Mouse (Mus musculus): ENCODE data around the gene Fat4. TPM values are rescaled to one million over a fixed set of nuclear protein-coding genes. Genes with fewer than 3 reads are reported as not detected.

Gene Fat4
- polyA plus RNA-seq, 1 experiment = 0.91 TPM

DNA sequence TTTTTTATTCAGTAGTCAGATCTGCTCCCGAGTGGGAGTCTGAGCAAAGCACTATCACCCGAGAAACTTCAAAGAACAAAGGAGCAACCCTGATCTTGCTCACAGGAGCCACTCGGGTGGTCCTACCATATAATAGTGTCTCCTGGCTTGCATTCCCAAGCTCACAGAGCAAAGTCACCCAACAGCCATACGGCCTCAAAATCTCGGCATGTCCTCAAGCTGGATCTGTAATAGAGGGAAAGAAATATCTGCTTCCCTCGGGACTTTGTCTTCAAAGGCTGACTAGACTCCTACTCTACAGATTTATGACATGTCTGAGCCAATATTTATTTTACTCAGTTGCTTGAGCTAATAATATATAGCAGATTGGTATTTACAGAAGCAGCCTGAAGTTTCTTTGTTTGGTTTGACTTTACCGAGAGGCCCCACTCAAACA is 36.5 kb downstream of the Fat4 start:
- Histone ChIP-seq H3K4me3 (ENCODE audit: insufficient read depth, low read depth, low read length) (no peak overlapping the region), H3K4me1 (ENCODE audit: control insufficient read depth, insufficient read depth, insufficient read length, low read length) (peaks cover 12% of the 10 kb centered on the region), H3K27ac (replicated peaks; ENCODE audit: low read depth, low read length) (no peak overlapping the region)

DNA sequence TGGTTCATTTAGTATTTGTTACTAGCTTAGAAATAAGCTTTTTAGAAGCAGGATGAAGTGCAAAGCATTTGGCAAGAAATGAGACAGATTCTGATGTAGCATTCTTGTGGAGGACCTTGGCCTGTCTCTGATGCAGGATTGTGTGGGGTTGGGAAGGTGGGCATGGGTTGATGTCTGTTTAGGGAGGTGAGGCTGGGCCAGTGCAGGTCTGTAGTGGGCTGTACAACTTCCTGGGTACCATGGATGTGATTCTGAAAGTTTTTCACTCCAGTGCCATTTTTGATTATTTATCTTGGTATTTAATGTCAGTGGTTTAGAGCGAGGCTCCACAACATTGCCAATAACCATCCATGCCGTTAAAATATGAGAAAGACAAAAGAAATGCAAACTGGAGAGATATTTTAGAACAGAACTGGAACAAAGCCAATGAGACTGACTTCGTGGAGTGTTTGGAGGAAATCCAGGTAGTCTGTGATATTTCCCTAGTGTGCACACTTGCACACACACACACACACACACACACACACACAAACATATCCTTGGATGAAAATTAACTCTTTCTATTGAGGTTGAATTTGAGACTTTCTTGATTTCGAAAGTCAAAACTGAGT is 41.4 kb downstream of the Fat4 start:
- Histone ChIP-seq H3K4me1 (ENCODE audit: control insufficient read depth, insufficient read depth, insufficient read length, low read length) (peaks cover 2% of the 10 kb centered on the region; the same call in 1 of the 2 replicates), H3K27ac (replicated peaks; ENCODE audit: low read depth, low read length) (peak overlapping the region; percentile 34; the same call in 1 of the 2 replicates)

DNA sequence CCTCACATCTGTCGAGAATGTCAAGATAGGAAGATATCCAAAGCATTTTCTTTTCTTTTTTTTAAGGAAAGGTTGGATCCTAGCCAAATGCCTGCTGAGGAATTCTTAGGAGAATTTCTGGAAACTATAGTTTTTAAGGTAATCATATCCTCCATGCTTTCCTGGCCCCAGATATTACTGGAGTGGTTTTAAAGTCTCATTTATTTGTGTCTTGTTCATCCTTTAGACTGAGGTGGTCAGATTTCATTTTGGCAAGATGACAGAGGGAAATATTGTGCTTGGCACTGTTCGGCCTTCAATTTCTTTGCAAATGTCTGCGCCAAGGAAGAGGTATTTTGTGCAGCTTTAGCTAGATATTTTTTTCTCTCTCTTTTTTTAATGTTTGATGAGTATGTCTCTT is 42.0 kb downstream of the Fat4 start:
- Histone ChIP-seq H3K27ac (replicated peaks; ENCODE audit: low read depth, low read length) (no peak overlapping the region), H3K4me1 (ENCODE audit: control insufficient read depth, insufficient read depth, insufficient read length, low read length) (peaks cover 2% of the 10 kb centered on the region; the same call in 1 of the 2 replicates), H3K4me3 (ENCODE audit: insufficient read depth, low read depth, low read length) (no peak overlapping the region)

More for the DNA sequence above, 41.4 kb downstream of the Fat4 start:
- no peak overlapping the region for H3K4me3 ChIP-seq (ENCODE audit: insufficient read depth, low read depth, low read length)

DNA sequence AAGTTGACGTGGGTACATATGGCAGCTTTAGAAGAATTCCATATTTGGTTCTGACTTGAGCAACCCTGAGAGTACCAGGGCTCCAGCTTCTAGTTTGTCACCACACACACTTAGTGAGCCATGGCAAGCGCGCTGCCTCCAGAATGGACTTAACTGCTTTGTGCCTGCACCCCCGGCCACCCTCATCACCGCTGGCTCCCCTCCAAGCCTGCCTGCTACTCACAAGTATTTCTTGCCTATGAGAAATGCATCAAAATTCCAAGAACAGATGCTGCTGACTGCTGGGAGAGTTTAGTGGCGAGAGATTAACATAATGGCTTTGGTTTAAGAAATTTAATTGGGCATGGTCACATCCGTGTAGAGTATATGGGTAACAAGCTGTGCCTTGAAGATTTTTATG is 48.0 kb downstream of the Fat4 start:
- no peak overlapping the region for H3K27ac ChIP-seq (replicated peaks; ENCODE audit: low read depth, low read length)
- no peak overlapping the region for H3K4me3 ChIP-seq (ENCODE audit: insufficient read depth, low read depth, low read length)
- H3K4me1 ChIP-seq (ENCODE audit: control insufficient read depth, insufficient read depth, insufficient read length, low read length) = peaks cover 16% of the 10 kb centered on the region

DNA sequence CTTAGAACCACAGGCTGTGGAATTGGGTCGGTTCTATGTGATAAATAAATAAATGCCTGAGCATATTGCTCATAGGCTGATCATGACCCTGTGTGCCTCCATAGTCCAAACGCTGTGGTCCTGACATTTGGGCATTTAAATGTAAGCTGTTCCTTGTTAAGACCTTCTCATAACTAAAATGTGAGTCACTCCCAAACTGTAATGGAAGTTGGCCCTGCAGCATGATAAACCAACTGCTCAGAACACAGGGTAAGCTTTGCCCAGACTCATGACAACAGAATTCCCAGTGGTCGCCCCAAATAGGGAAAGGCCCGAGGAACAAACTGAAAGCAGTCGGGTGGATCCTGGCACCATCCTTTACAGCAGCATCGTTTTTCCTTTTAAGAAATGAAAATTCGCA is 49.7 kb downstream of the Fat4 start:
- Histone ChIP-seq H3K27ac (replicated peaks; ENCODE audit: low read depth, low read length) (peak overlapping the region; percentile 66), H3K4me3 (ENCODE audit: insufficient read depth, low read depth, low read length) (peak overlapping the region; percentile 6; the same call in 1 of the 2 replicates)

DNA sequence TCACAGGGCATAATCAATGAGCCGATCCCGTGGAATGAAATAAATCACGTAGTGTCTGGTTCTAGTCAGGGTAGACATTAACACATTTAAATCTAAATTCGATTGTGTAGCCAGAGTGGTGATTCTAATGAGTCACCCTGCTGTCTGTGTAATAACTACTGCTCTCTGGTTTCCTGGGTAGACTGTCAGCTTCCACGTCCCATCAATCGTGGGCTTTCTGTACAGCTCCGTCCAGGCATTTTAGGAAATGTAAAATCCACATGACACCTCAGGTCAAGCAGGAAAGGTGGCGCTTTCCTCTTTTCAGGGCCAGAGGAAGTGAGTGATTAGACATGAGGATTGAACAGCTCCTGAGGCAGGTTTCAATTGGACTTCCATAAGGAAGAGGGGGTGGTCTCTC is 50.4 kb downstream of the Fat4 start:
- Histone ChIP-seq H3K4me1 (ENCODE audit: control insufficient read depth, insufficient read depth, insufficient read length, low read length) (peaks cover 17% of the 10 kb centered on the region), H3K4me3 (ENCODE audit: insufficient read depth, low read depth, low read length) (0 out of 2 replicates have a peak overlapping the region, but pooled peaks have one; percentile 6), H3K27ac (replicated peaks; ENCODE audit: low read depth, low read length) (peak overlapping the region; percentile 78)

More for the DNA sequence above, 49.7 kb downstream of the Fat4 start:
- peaks cover 17% of the 10 kb centered on the region for H3K4me1 ChIP-seq (ENCODE audit: control insufficient read depth, insufficient read depth, insufficient read length, low read length)

DNA sequence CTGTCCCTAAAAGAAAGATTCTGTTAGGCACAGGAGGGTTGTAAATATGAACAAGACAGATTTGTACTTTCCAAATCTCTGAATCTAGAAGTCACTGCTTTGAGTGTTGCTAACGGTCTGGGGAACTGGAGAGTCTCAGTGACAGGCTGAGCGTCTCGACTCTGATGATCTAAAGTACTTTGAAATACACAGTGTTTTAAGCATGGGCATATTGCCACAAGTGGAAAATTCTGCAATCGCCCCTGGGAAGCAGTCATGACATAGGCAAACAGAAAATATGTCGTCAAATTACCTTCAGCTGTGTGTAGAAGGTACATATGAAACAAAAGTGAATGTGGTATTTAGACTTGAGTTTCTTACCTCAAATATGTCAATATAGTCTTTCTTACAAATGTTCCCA is 51.4 kb downstream of the Fat4 start:
- 0 out of 2 replicates have a peak overlapping the region, but pooled peaks have one; percentile 23 for H3K27ac ChIP-seq (replicated peaks; ENCODE audit: low read depth, low read length)
- H3K4me3 ChIP-seq (ENCODE audit: insufficient read depth, low read depth, low read length) = no peak overlapping the region
- peaks cover 17% of the 10 kb centered on the region for H3K4me1 ChIP-seq (ENCODE audit: control insufficient read depth, insufficient read depth, insufficient read length, low read length)

DNA sequence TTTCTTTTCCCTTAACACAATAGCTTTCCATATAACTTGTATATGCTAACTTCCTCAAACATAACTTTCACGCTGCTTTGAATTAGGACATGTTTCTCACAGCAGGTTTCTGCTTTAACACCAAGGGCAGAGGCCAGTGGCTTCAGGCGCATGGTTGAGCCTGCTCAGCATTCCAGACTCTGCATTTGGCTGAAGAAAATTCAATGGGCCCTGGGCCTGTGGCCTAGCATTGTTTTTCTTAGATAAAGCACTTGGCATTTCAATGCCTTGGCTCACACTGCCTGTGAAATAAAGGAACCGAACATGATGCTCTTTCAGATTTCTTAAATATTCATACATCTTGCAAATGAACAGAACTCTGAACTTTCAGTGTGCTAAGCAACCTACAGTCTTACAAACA is 52.8 kb downstream of the Fat4 start:
- Histone ChIP-seq H3K27ac (replicated peaks; ENCODE audit: low read depth, low read length) (no peak overlapping the region), H3K4me1 (ENCODE audit: control insufficient read depth, insufficient read depth, insufficient read length, low read length) (peaks cover 17% of the 10 kb centered on the region), H3K4me3 (ENCODE audit: insufficient read depth, low read depth, low read length) (no peak overlapping the region)

DNA sequence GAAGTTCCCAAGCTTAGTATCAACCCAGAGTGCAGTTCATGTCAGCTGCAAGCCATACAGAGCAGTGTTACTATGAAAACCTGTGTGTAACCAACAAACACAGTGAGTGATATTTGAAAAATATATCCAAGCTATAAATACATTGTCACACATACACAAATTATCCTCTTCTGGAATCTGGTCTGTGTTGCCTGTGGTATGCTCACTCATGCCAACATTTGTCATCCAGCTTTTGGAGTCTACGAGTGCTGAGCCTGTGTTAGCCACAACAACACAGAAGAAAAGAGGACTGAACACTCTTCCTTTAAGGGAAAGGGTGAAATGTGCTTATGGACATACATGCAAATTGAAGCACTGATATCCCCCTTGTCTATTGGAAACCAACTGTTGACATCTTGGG is 53.6 kb downstream of the Fat4 start:
- peaks cover 17% of the 10 kb centered on the region for H3K4me1 ChIP-seq (ENCODE audit: control insufficient read depth, insufficient read depth, insufficient read length, low read length)
- no peak overlapping the region for H3K4me3 ChIP-seq (ENCODE audit: insufficient read depth, low read depth, low read length)

DNA sequence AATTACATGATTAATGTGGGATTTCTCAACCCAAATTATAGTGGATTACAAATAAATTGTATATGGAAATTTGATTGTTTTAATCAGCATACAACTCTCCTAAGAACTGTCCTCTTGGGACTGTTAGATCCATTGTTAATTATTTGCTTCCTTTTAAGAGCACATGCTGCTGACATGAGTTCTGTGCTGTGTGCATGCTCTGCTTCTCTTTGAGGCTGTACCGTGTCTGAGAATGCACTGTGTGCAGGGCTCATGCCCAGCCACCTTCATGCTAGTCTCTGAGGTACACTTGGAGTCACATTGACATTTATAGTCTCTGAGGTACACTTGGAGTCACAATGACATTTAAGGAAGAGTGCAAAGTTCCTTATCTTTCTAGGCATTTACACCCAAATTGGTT is 58.4 kb downstream of the Fat4 start:
- Histone ChIP-seq H3K4me3 (ENCODE audit: insufficient read depth, low read depth, low read length) (no peak overlapping the region), H3K4me1 (ENCODE audit: control insufficient read depth, insufficient read depth, insufficient read length, low read length) (no peaks in the 10 kb centered on the region), H3K27ac (replicated peaks; ENCODE audit: low read depth, low read length) (no peak overlapping the region)

More for the DNA sequence above, 53.6 kb downstream of the Fat4 start:
- no peak overlapping the region for H3K27ac ChIP-seq (replicated peaks; ENCODE audit: low read depth, low read length)

DNA sequence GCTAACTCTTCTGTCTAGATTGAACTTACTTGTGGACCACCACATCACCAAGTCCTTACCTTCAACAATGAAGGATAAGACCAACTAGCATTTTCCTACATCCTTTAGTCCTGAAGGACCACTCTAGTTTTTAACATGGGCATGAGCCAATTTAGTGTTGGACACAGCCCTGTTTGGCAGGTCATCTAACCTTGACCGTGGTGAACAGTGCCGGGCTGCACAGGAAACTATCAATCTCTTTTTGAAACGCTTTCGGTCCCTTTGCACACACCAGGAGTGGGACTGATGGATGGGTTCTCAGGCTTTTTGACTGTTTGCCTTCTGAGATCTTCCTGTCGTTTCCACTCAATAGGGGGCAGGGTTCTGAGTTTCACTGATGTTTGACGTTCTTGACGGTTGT is 61.0 kb downstream of the Fat4 start:
- no peak overlapping the region for H3K27ac ChIP-seq (replicated peaks; ENCODE audit: low read depth, low read length)
- H3K4me1 ChIP-seq (ENCODE audit: control insufficient read depth, insufficient read depth, insufficient read length, low read length) = peaks cover 3% of the 10 kb centered on the region; the same call in 1 of the 2 replicates
- no peak overlapping the region for H3K4me3 ChIP-seq (ENCODE audit: insufficient read depth, low read depth, low read length)

DNA sequence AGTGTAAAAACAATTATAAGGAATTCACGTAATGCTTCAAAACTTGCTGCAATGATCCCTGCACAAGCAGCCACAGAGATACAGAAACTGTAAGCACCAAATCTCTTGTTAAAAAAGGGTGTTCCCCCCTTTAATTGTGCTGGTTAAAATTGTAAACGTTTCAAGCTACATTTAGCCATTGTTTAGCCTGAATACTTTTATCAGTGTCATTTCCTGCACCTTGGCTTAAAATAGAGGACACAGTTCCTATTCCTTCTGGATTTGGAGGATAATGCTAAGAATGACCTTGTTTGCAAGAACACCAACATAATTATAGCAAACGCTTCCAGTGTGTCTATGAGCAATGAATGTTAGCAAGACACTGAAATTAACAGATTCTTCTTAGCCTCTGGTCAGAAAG is 65.9 kb downstream of the Fat4 start:
- peaks cover 4% of the 10 kb centered on the region; the same call in 1 of the 2 replicates for H3K4me1 ChIP-seq (ENCODE audit: control insufficient read depth, insufficient read depth, insufficient read length, low read length)
- peak overlapping the region; percentile 60; the same call in 1 of the 2 replicates for H3K27ac ChIP-seq (replicated peaks; ENCODE audit: low read depth, low read length)
- no peak overlapping the region for H3K4me3 ChIP-seq (ENCODE audit: insufficient read depth, low read depth, low read length)

DNA sequence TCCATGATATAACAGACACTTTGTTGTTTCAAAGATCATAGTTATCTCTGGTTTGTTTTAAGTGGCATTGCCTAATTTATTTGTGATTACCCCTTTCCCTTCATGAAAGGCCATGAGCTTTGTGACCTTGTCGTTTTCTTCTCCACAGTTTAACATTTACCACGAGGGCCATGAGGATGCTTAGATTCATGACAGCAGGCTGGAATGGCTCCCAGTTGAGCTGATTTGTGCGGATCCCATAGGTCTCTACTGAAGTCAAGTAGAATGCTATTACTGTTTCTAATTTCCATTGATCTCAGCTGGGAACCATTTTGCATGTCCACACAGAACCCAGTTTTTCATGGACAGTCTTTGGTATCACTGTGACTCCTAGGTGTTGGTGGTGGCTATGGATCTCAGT is 67.5 kb downstream of the Fat4 start:
- Histone ChIP-seq H3K27ac (replicated peaks; ENCODE audit: low read depth, low read length) (no peak overlapping the region), H3K4me1 (ENCODE audit: control insufficient read depth, insufficient read depth, insufficient read length, low read length) (peaks cover 4% of the 10 kb centered on the region; the same call in 1 of the 2 replicates)

DNA sequence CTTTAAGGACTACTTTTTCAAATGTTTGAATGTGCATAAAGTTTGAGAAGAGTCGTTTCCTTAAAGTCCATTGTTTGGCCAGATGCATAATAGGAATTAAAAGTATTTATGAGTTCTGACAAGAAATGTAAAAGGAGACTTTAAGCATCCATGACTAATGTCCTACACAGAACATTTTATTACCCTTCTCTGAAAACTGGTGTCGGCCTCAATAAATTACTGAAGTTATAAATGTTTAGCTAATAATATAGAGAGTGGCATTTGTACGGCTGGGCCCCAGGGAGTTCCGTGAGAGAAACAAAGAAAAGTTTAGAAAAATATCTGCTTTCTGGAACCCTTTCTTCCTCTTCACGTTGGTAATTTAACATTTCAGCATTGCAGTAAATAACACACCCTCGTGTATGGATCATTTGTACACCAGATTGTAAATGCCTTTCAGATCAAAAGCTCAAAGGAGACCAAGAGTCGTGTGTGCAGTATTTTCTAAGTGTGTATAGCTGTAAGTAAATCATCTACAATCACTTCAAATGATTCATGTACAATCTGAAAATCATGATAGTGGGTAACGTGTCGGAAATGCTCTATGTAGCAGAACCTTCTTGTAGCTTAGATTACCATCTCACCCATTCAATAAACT is 69.4 kb downstream of the Fat4 start:
- no peak overlapping the region for H3K4me3 ChIP-seq (ENCODE audit: insufficient read depth, low read depth, low read length)
- no peak overlapping the region for H3K27ac ChIP-seq (replicated peaks; ENCODE audit: low read depth, low read length)
- H3K4me1 ChIP-seq (ENCODE audit: control insufficient read depth, insufficient read depth, insufficient read length, low read length) = peaks cover 4% of the 10 kb centered on the region; the same call in 1 of the 2 replicates

More for the DNA sequence above, 67.5 kb downstream of the Fat4 start:
- no peak overlapping the region for H3K4me3 ChIP-seq (ENCODE audit: insufficient read depth, low read depth, low read length)

DNA sequence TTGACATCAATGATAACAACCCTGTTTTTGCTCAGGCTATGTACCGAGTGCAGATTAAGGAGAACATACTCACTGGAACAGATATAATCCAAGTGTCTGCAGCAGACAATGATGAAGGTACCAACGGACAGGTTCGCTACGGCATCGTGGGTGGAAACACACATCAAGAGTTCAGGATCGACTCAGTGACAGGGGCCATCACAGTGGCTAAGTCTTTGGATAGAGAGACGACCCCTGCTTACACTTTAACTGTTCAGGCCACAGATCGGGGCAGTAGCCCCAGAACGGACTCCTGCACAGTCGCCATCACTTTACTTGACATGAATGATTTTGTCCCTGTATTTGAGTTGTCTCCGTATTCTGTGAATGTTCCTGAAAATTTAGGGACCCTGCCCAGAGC is 70.4 kb downstream of the Fat4 start:
- H3K27ac ChIP-seq (replicated peaks; ENCODE audit: low read depth, low read length) = no peak overlapping the region
- peaks cover 3% of the 10 kb centered on the region; the same call in 1 of the 2 replicates for H3K4me1 ChIP-seq (ENCODE audit: control insufficient read depth, insufficient read depth, insufficient read length, low read length)
- no peak overlapping the region for H3K4me3 ChIP-seq (ENCODE audit: insufficient read depth, low read depth, low read length)

DNA sequence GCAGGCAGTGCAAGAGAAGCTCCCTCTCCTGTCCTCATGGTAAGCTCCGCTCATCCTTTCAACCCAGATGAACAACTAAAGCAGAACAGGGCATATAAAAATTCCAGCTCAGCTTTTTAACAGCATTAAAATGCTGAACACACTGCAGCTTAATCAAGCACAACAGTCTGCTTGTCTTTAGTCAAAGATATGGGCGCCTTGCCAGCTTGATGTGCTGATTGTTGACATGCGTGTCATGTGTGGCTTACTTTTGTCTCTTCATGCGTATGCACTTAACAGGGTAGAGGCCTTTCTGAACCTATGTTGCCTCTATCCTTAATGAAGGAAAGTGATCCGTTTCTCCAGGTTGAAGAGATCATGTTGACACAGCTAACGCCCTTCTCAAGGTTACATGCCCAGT is 75.6 kb downstream of the Fat4 start:
- Histone ChIP-seq H3K4me3 (ENCODE audit: insufficient read depth, low read depth, low read length) (no peak overlapping the region), H3K27ac (replicated peaks; ENCODE audit: low read depth, low read length) (no peak overlapping the region), H3K4me1 (ENCODE audit: control insufficient read depth, insufficient read depth, insufficient read length, low read length) (no peaks in the 10 kb centered on the region)

Measured in brown adipose tissue, adult 24 weeks (tissue).